Mouse (Mus musculus): ENCODE results near the gene Sdk1. TPM values are rescaled to one million over a fixed set of nuclear protein-coding genes. Genes with fewer than 3 reads are reported as not detected.

Gene Sdk1
- total RNA-seq, 1 experiment from 2014 or later = not detected

Other genes with a start within 250 kb of the Sdk1 start
- 1.4 and 1.8 TPM in 2 replicates for gene Card11, start 240.9 kb upstream of the Sdk1 start, total RNA-seq (2017)